8 mouse cellular contexts compared by ENCODE assay signal in genomic region chr12:53251701-53252181, GRCm38 (mm10). TPM values are rescaled to one million over a fixed set of nuclear protein-coding genes. Genes with fewer than 3 reads are reported as not detected.
A peak's percentile ranks its signal among the peaks of the same experiment; 100 is the strongest.
DNase-seq lines count a peak whose midpoint lies in the region; ATAC-seq and TF ChIP-seq lines count a peak whose summit lies in the region.

No protein-coding gene starts in this region.

- H3K36me3 ChIP-seq in limb, embryonic 14.5 days (ENCODE audit: control insufficient read depth, insufficient read depth, low read length): no peaks in the 10 kb centered on the region

- DNase-seq in heart, adult 18-20 months: peak; percentile 22 to 31
- DNase-seq in heart, adult 8-10 months (ENCODE audit: low spot score): no peak
- peak; percentile 88 for DNase-seq in brain, embryonic 14.5 days (ENCODE audit: low read depth)
- DNase-seq in kidney, adult 18-20 months: peak; percentile 44
- DNase-seq in limb, embryonic 14.5 days (ENCODE audit: low spot score): peak; percentile 26
- peak; percentile 66 for DNase-seq in retina, postnatal 1 day
- no peak for DNase-seq in thymus, postnatal 14 days

- no peaks in the 10 kb centered on the region for H3K9me3 ChIP-seq in limb, embryonic 14.5 days (ENCODE audit: control insufficient read depth, low read length)

- peak overlapping the region; percentile 72 for H3K4me3 ChIP-seq in limb, embryonic 14.5 days (replicated peaks; ENCODE audit: low read length)

- peak overlapping the region; percentile 98 for H3K9ac ChIP-seq in limb, embryonic 14.5 days (ENCODE audit: low read depth, low read length, severe bottlenecking)

- TF ChIP-seq CTCF in brain, embryonic 14.5 days (IDR thresholded peaks at IDR 0.05; ENCODE audit: borderline replicate concordance, extremely low read depth, insufficient read depth, insufficient read length): no peak

- no peak overlapping the region for H3K27ac ChIP-seq in limb, embryonic 14.5 days (replicated peaks; ENCODE audit: low read depth, low read length)

- ATAC-seq in frontal cortex, adult (ENCODE audit: low TSS enrichment): peak; percentile 66; the same call in 1 of the 2 replicates
- 0 out of 2 replicates have a peak, but pooled peaks have one; percentile 13 for ATAC-seq in limb, embryonic 14.5 days (ENCODE audit: low FRiP score, low read depth)

- TF ChIP-seq POLR2A in brain, embryonic 14.5 days (IDR thresholded peaks at IDR 0.05; ENCODE audit: borderline replicate concordance, extremely low read depth, insufficient read depth, insufficient read length, poor library complexity, severe bottlenecking): no peak
- TF ChIP-seq POLR2A in limb, embryonic 14.5 days (IDR thresholded peaks at IDR 0.05; ENCODE audit: borderline replicate concordance, extremely low read depth, insufficient read depth, insufficient read length): no peak

- H3K4me2 ChIP-seq in limb, embryonic 14.5 days (replicated peaks; ENCODE audit: low read depth, low read length, severe bottlenecking): peak overlapping the region; percentile 71

- H3K27me3 ChIP-seq in limb, embryonic 14.5 days (ENCODE audit: control insufficient read depth, insufficient read depth, low read length): peaks cover 31% of the 10 kb centered on the region

- WGBS in limb, embryonic 14.5 days: 0% methylated on average over 11 of the region's 11 CpGs

- peaks cover 24% of the 10 kb centered on the region for H3K4me1 ChIP-seq in limb, embryonic 14.5 days (ENCODE audit: control insufficient read depth, insufficient read depth, low read length)

RNA-seq across cellular contexts. Expression of gene Npas3, which starts 3.3 kb away (rescaled TPM):
- total RNA-seq in heart, adult 18-20 months (2021): under 1 TPM; 0.82 to 0.87 TPM
- total RNA-seq in heart, adult 8-10 months (2022): under 1 TPM; 0.05 to 0.20 (median 0.17) TPM
- polyA plus RNA-seq in brain, embryonic 14.5 days (2012; rRNA removed): 20.4 and 34.2 TPM in 2 replicates
- 5.3 and 6.4 TPM in 2 replicates for polyA plus RNA-seq in limb, embryonic 14.5 days (2012; rRNA removed)
- 5.9 and 9.1 TPM in 2 replicates for polyA plus RNA-seq in limb, embryonic 14.5 days (2014; fragmentation: Nextera tagmentation; extraction: Ambion mirVana)

Comparison
In these comparisons a context has a peak if more than half of its experiments do, and no peak if none do; other contexts are left out.
1. DNase-seq: peak in heart, adult 18-20 months (2 of 2), brain, embryonic 14.5 days (single experiment), kidney, adult 18-20 months (single experiment), limb, embryonic 14.5 days (single experiment) and retina, postnatal 1 day (single experiment); none in heart, adult 8-10 months (single experiment) and thymus, postnatal 14 days (single experiment).